10 mouse cellular contexts compared by ENCODE assay signal in genomic region chr5:147408731-147409130, GRCm38 (mm10). TPM values are rescaled to one million over a fixed set of nuclear protein-coding genes. Genes with fewer than 3 reads are reported as not detected.
A peak's percentile ranks its signal among the peaks of the same experiment; 100 is the strongest.
DNase-seq lines count a peak whose midpoint lies in the region; ATAC-seq lines count a peak whose summit lies in the region.
"Had no signal": no experiment of that assay in that cellular context is flagged by ENCODE, and none has a peak within 500 bp of the region (broad histone marks: within the 10 kb centered on the region; RNA-seq: fewer than 3 reads in every experiment).

No protein-coding gene starts in this region.

- H3K4me3 ChIP-seq in liver, embryonic 12.5 days = peak overlapping the region; percentile 35
- H3K4me3 ChIP-seq: erythroblast, embryonic 14.5 days had no signal

- no peaks in the 10 kb centered on the region; the same call in 1 of the 2 replicates for H3K9me3 ChIP-seq in liver, embryonic 12.5 days (replicated peaks)

- peak overlapping the region; percentile 55 for H3K4me2 ChIP-seq in liver, embryonic 12.5 days

- peak; percentile 77 for ATAC-seq in liver, embryonic 12.5 days

- WGBS in liver, embryonic 12.5 days (ENCODE audit: insufficient replicate concordance) = 41% methylated on average over 29 of the region's 29 CpGs

- H3K4me1 ChIP-seq in liver, embryonic 12.5 days = no peaks in the 10 kb centered on the region

- no peak overlapping the region for H3K9ac ChIP-seq in liver, embryonic 12.5 days

- peaks cover 5% of the 10 kb centered on the region; the same call in 1 of the 2 replicates for H3K27me3 ChIP-seq in liver, embryonic 12.5 days (replicated peaks)

- no peaks in the 10 kb centered on the region for H3K36me3 ChIP-seq in liver, embryonic 12.5 days

- peak; percentile 14 for DNase-seq in embryo, embryonic 11 days
- DNase-seq in embryo, embryonic 9.5 days (ENCODE audit: extremely low spot score) = no peak
- DNase-seq in right cerebral cortex, postnatal 14 days = peak; percentile 22
- DNase-seq in right cerebral cortex, postnatal 25 days = no peak
- DNase-seq in testis, postnatal 10 days (ENCODE audit: low spot score) = peak; percentile 44
- DNase-seq in layer of hippocampus, adult 18-20 months (ENCODE audit: low spot score in 2 of 2) = no peak
- no peak for DNase-seq in thymus, postnatal 14 days
- DNase-seq: B cell, adult 2 months had no signal

- H3K27ac ChIP-seq in liver, embryonic 12.5 days = no peak overlapping the region

RNA-seq across cellular contexts. Expression of gene Flt3, which starts 8.4 kb away (rescaled TPM):
- 2.7 and 2.9 TPM in 2 replicates for polyA plus RNA-seq in liver, embryonic 12.5 days (2016; fragmentation: Nextera tagmentation; extraction: Ambion mirVana)
- 1 to 10 TPM; 7.1 to 7.9 TPM for total RNA-seq in layer of hippocampus, adult 18-20 months (2021)

RNA-seq across cellular contexts. Expression of gene Pan3, which starts 21.2 kb away (rescaled TPM):
- polyA plus RNA-seq in liver, embryonic 12.5 days (2016; fragmentation: Nextera tagmentation; extraction: Ambion mirVana) = 43.9 and 45.9 TPM in 2 replicates
- total RNA-seq in layer of hippocampus, adult 18-20 months (2021) = 10 to 100 TPM; 84.8 to 88.2 TPM

Comparison
In these comparisons a context has a peak if more than half of its experiments do, and no peak if none do; other contexts are left out.
1. DNase-seq: peak in embryo, embryonic 11 days (single experiment), right cerebral cortex, postnatal 14 days (single experiment) and testis, postnatal 10 days (single experiment); none in embryo, embryonic 9.5 days (single experiment), right cerebral cortex, postnatal 25 days (single experiment), layer of hippocampus, adult 18-20 months (0 of 2) and thymus, postnatal 14 days (single experiment).